Mouse (Mus musculus) G1E (cell line): ENCODE data around the gene Gm10300.

Experiments used
- CTCF ChIP-seq: IDR thresholded peaks from 2 replicates; pipeline ENCODE4 v1.5.1; 2012; ENCODE audit warnings: low read depth, low read length, inconsistent platforms, mixed read lengths
- GATA1 ChIP-seq: IDR thresholded peaks from 2 replicates; pipeline ENCODE4 v1.6.1; 2012; ENCODE audit warnings: borderline replicate concordance, low read length, inconsistent platforms, mixed read lengths
- GATA2 ChIP-seq: IDR thresholded peaks from 2 replicates; pipeline ENCODE4 v1.6.1; 2012; ENCODE audit warnings: low read depth, low read length, inconsistent platforms, borderline replicate concordance
- POLR2AphosphoS5 ChIP-seq: IDR thresholded peaks from 2 replicates; pipeline ENCODE4 v1.6.1; 2012; ENCODE audit warnings: low read depth, low read length, inconsistent platforms; ENCODE audit not compliant: insufficient replicate concordance
- TAL1 ChIP-seq: conservative IDR thresholded peaks from 2 replicates; pipeline ENCODE4 v1.6.1; 2012; ENCODE audit warnings: low read depth, low read length, inconsistent platforms, mixed read lengths

GRCm38 (mm10) chr4:132041471-132042332 is 32.8 kb upstream of the Gm10300 start:
- TF ChIP-seq CTCF, result no peak
- no peak for TF ChIP-seq TAL1
- no peak for TF ChIP-seq GATA1
- TF ChIP-seq POLR2AphosphoS5, result no peak
- TF ChIP-seq GATA2, result no peak
